Mouse (Mus musculus): ENCODE measurements around the gene Magohb. TPM values are rescaled to one million over a fixed set of nuclear protein-coding genes. Genes with fewer than 3 reads are reported as not detected.
A peak's percentile ranks its signal among the peaks of the same experiment; 100 is the strongest.
"Not testable (repeated sequence)": the region's sequence is repeated elsewhere in the genome, so short reads cannot be mapped to it uniquely, and the experiment has no call there.

The Magohb gene
- polyA plus RNA-seq, 1 experiment from 2014 or later, result 40.3 TPM

DNA sequence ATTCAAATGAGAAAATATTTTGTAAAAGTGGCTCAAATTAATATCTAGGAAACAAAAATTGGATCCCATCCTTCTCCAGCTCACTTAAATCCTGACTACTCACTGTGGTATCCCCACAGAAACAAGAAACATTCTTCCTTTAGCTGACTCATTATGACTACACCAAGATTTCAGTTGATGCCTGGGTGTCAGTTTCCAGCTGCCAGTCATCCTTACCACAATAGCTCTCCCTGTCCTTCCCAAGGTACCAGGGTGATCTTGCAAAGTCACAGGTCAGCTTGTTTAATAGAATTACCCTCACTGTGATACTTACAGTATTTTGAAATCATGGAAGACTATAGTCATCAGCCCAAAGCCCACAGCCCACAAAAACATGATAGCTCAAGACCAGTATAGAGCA lies 5.5 kb upstream of the Magohb start:
- no peak for ATAC-seq (ENCODE audit: low FRiP score)
- H3K36me3 ChIP-seq (replicated peaks; ENCODE audit: control insufficient read depth, insufficient read depth), result no peaks in the 10 kb centered on the region
- H3K27me3 ChIP-seq (ENCODE audit: control insufficient read depth, insufficient read depth, low read length), result no peaks in the 10 kb centered on the region
- no peaks in the 10 kb centered on the region for H3K9me3 ChIP-seq (ENCODE audit: control insufficient read depth, low read length)
- H3K27ac ChIP-seq, result no peak overlapping the region
- H3K4me1 ChIP-seq (replicated peaks; ENCODE audit: control insufficient read depth, insufficient read depth, low read length), result 0 out of 2 replicates have a peak, but pooled peaks cover 4% of the 10 kb centered on the region
- no peak for DNase-seq (ENCODE audit: low spot score)
- no peak overlapping the region for H3K4me3 ChIP-seq (replicated peaks; ENCODE audit: low read length)
- no peak overlapping the region for H3K4me2 ChIP-seq (replicated peaks)
- H3K9ac ChIP-seq, result no peak overlapping the region

DNA sequence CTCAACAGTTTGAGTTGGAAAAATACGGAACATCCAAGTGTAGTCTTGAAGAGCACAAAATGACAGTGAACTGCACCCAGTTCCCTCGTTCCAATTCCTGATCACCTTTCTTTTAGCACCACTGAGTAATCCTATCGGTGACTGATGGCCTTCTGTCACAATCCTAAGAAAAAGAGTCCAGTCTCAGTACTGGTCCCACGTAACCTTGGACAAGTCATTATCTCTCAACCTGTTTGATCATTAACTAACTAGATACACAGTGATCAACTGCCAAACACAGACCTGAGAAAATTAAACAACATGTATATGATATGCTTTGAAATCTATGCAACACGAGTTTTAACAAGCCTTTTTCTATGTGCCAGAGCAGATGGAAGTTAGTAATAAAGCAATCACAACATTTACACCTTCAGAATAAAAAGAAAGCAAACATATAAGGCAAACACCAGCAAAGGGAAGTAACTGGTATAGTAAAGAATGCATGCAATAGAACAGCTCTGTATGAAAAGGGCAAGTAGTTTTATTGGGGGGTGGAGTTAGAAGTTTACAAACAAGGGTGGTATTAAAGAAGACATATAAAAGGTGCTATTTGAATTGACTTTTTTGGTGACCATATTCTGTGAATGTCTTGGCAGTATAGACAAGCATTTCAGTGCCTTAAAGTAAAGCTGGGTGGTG lies 1.5 kb upstream of the Magohb start:
- no peak overlapping the region for H3K4me2 ChIP-seq (replicated peaks)
- WGBS, result 88% methylated on average over 5 of the region's 5 CpGs
- ATAC-seq (ENCODE audit: low FRiP score) (no peak), DNase-seq (ENCODE audit: low spot score) (no peak)
- no peak overlapping the region for H3K4me3 ChIP-seq (replicated peaks; ENCODE audit: low read length)
- no peaks in the 10 kb centered on the region for H3K9me3 ChIP-seq (ENCODE audit: control insufficient read depth, low read length)
- no peak overlapping the region for H3K27ac ChIP-seq
- H3K9ac ChIP-seq, result no peak overlapping the region
- H3K27me3 ChIP-seq (ENCODE audit: control insufficient read depth, insufficient read depth, low read length), result no peaks in the 10 kb centered on the region
- peaks cover 5% of the 10 kb centered on the region; the same call in 1 of the 2 replicates for H3K4me1 ChIP-seq (replicated peaks; ENCODE audit: control insufficient read depth, insufficient read depth, low read length)
- H3K36me3 ChIP-seq (replicated peaks; ENCODE audit: control insufficient read depth, insufficient read depth), result no peaks in the 10 kb centered on the region

DNA sequence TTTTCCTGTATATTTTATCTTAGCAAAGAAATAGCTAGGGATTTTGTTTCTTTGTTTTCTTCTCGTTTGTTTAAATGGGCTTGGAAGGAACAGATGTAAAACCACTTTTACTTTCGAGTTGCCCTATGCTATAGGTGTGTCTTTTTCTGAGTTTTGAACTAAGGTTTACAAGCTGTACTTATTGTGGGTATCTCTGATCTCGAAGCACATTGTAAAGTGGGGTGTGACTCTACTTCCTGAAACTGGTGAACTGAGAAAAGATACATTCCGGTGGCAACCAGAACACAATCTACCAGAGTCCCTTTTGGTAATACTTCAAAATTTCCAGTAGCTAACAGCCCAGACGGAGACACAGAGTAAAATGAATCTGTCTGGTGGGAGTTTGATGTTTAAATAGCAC lies 872 bp upstream of the Magohb start:
- ATAC-seq (ENCODE audit: low FRiP score), result no peak
- Histone ChIP-seq H3K27me3 (ENCODE audit: control insufficient read depth, insufficient read depth, low read length) (no peaks in the 10 kb centered on the region), H3K36me3 (replicated peaks; ENCODE audit: control insufficient read depth, insufficient read depth) (no peaks in the 10 kb centered on the region; the same call in 1 of the 2 replicates), H3K27ac (no peak overlapping the region), H3K4me1 (replicated peaks; ENCODE audit: control insufficient read depth, insufficient read depth, low read length) (peaks cover 5% of the 10 kb centered on the region; the same call in 1 of the 2 replicates), H3K4me2 (replicated peaks) (peak overlapping the region; percentile 67), H3K9me3 (ENCODE audit: control insufficient read depth, low read length) (no peaks in the 10 kb centered on the region), H3K4me3 (replicated peaks; ENCODE audit: low read length) (peak overlapping the region; percentile 71), H3K9ac (peak overlapping the region; percentile 82; the same call in 1 of the 2 replicates)
- DNase-seq (ENCODE audit: low spot score), result no peak
- WGBS, result 93% methylated on average over 5 of the region's 5 CpGs

DNA sequence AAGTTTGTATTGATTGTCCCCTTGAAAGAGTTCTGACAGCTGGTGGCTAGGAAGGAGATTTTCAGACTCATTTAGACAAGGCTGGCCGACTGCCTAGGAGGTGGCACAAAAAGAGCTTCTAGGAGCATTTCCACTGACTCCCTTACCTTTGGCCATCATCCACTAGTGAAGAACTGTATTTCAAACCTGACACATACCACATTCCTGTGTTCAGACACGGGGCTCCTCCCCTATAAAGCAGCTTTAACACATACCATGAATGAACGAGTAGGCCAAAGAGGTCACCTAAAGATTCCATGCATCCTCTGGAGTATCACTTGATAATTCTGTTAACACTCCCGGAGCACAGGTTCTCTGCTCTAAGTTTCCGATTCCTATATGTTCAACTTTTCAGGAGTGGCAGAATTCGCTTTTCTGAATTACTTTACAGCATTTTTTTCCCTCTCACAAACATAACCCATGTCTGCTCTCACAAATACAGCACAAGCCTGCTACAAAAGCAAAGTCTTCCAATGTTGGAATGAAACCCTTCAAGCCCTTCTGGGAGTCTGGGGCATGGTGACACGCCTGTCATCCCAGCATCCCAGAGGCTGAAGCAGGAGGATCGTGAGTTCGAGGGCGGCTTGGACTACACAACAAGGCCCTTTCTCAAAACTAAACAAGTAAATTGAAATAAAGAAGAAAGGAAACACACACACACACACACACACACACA lies 611 bp downstream of the Magohb start:
- ATAC-seq (ENCODE audit: low FRiP score) (no peak), DNase-seq (ENCODE audit: low spot score) (peak; percentile 43)
- Histone ChIP-seq H3K27me3 (ENCODE audit: control insufficient read depth, insufficient read depth, low read length) (no peaks in the 10 kb centered on the region), H3K9ac (peak overlapping the region; percentile 82), H3K36me3 (replicated peaks; ENCODE audit: control insufficient read depth, insufficient read depth) (peaks cover 14% of the 10 kb centered on the region), H3K4me1 (replicated peaks; ENCODE audit: control insufficient read depth, insufficient read depth, low read length) (peaks cover 5% of the 10 kb centered on the region; the same call in 1 of the 2 replicates), H3K4me3 (replicated peaks; ENCODE audit: low read length) (peak overlapping the region; percentile 71), H3K9me3 (ENCODE audit: control insufficient read depth, low read length) (no peaks in the 10 kb centered on the region), H3K4me2 (replicated peaks) (peak overlapping the region; percentile 67), H3K27ac (peak overlapping the region; percentile 72; the same call in 1 of the 2 replicates)
- WGBS, result 27% methylated on average over 10 of the region's 10 CpGs

DNA sequence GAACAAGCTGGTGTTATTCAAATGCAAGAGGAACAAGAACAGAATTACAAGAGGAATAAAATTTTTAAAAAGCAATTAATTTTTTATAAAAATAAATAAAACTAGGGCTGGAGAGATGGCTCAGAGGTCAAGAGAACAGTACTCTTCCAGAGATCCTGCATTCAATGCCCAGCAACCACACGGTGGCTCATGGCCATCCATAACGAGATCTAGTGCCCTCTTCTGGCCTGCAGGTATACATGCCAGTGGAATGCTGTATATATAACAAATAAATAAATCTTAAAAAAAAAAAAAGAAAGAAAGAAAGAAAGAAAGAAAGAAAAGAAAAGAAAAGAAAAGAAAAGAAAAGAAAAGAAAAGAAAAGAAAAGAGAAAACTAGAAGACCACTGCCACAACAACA lies 2.6 kb downstream of the Magohb start:
- peaks cover 34% of the 10 kb centered on the region for H3K36me3 ChIP-seq (replicated peaks; ENCODE audit: control insufficient read depth, insufficient read depth)

DNA sequence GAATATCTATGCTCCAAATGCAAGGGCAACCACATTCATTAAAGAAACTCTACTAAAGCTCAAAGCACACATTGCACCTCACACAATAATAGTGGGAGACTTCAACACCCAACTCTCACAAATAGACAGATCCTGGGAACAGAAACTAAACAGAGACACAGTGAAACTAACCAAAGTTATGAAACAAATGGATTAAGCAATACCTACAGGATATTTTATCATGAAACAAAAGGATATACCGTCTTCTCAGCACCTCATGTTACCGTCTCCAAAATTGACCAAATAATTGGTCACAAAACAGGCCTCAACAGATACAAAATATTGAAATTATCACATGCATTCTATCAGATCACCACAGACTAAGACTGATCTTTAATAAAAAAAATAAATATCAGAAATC lies 14.9 kb downstream of the Magohb start:
- H3K4me2 ChIP-seq (replicated peaks); H3K27ac ChIP-seq; H3K4me3 ChIP-seq (replicated peaks; ENCODE audit: low read length); H3K9ac ChIP-seq; ATAC-seq (ENCODE audit: low FRiP score); H3K4me1 ChIP-seq (replicated peaks; ENCODE audit: control insufficient read depth, insufficient read depth, low read length); DNase-seq (ENCODE audit: low spot score); H3K9me3 ChIP-seq (ENCODE audit: control insufficient read depth, low read length); H3K27me3 ChIP-seq (ENCODE audit: control insufficient read depth, insufficient read depth, low read length): not testable (repeated sequence)
- peaks cover 32% of the 10 kb centered on the region for H3K36me3 ChIP-seq (replicated peaks; ENCODE audit: control insufficient read depth, insufficient read depth)
- WGBS, result 96% methylated on average over 2 of the region's 2 CpGs

More for the DNA sequence above, 2.6 kb downstream of the Magohb start:
- Histone ChIP-seq H3K9me3 (ENCODE audit: control insufficient read depth, low read length) (no peaks in the 10 kb centered on the region), H3K27ac (no peak overlapping the region), H3K27me3 (ENCODE audit: control insufficient read depth, insufficient read depth, low read length) (no peaks in the 10 kb centered on the region), H3K9ac (no peak overlapping the region), H3K4me1 (replicated peaks; ENCODE audit: control insufficient read depth, insufficient read depth, low read length) (peaks cover 5% of the 10 kb centered on the region; the same call in 1 of the 2 replicates), H3K4me2 (replicated peaks) (no peak overlapping the region), H3K4me3 (replicated peaks; ENCODE audit: low read length) (no peak overlapping the region)
- DNase-seq (ENCODE audit: low spot score) (peak; percentile 49), ATAC-seq (ENCODE audit: low FRiP score) (no peak)
- WGBS, result 15% methylated on average over 2 of the region's 2 CpGs

DNA sequence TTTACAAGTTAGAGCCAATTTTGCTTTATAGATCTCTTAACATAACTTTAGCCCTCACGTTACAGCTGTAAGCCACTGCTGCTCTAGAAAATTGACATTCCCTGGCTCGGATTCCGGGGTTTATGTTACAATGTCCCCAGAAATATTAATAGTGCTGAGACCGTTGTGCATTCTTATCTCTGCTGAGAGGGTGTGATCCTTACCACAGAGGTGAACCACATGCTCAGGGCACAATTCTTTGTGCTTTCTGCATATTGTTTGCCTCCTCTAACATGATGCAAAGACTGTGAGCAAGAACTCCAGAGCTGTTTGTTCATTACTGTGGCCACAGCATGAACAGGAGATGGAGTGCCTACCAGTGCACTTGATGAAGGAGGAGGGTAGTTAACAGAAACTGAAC lies 16.4 kb downstream of the Magohb start:
- no peaks in the 10 kb centered on the region for H3K27me3 ChIP-seq (ENCODE audit: control insufficient read depth, insufficient read depth, low read length)
- peaks cover 18% of the 10 kb centered on the region; the same call in 1 of the 2 replicates for H3K36me3 ChIP-seq (replicated peaks; ENCODE audit: control insufficient read depth, insufficient read depth)
- no peak overlapping the region for H3K4me3 ChIP-seq (replicated peaks; ENCODE audit: low read length)
- no peak overlapping the region for H3K4me2 ChIP-seq (replicated peaks)
- DNase-seq (ENCODE audit: low spot score) (no peak), ATAC-seq (ENCODE audit: low FRiP score) (no peak)
- WGBS, result 94% methylated on average over 4 of the region's 4 CpGs
- H3K9me3 ChIP-seq (ENCODE audit: control insufficient read depth, low read length), result no peaks in the 10 kb centered on the region
- no peak overlapping the region for H3K9ac ChIP-seq
- H3K27ac ChIP-seq, result no peak overlapping the region
- H3K4me1 ChIP-seq (replicated peaks; ENCODE audit: control insufficient read depth, insufficient read depth, low read length), result no peaks in the 10 kb centered on the region

DNA sequence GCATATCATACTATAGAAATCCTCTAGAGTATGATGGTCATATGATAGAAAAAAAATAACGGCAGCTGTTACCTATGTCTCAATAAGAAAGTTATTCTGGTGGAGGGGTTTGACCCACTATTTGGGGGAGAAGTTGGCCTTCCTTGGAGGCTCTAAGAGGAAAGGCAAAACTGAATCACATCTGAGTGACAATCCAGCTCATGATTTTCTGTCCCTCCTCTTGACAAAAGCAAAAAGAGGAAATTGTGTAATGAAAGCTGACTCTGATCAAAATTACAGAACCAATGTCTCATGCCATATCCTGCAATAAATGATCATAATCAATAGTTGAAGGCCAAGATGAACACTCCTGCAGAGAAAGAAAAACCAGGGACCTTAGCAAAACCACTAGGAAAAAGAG lies 20.7 kb downstream of the Magohb start:
- H3K4me1 ChIP-seq (replicated peaks; ENCODE audit: control insufficient read depth, insufficient read depth, low read length), result no peaks in the 10 kb centered on the region
- H3K4me2 ChIP-seq (replicated peaks), result no peak overlapping the region
- H3K36me3 ChIP-seq (replicated peaks; ENCODE audit: control insufficient read depth, insufficient read depth), result peaks cover 12% of the 10 kb centered on the region; the same call in 1 of the 2 replicates
- no peak overlapping the region for H3K4me3 ChIP-seq (replicated peaks; ENCODE audit: low read length)
- no peak overlapping the region for H3K27ac ChIP-seq
- H3K27me3 ChIP-seq (ENCODE audit: control insufficient read depth, insufficient read depth, low read length), result no peaks in the 10 kb centered on the region
- WGBS, result 100% methylated on average over 1 of the region's 1 CpGs
- no peak for DNase-seq (ENCODE audit: low spot score)
- no peak for ATAC-seq (ENCODE audit: low FRiP score)
- H3K9me3 ChIP-seq (ENCODE audit: control insufficient read depth, low read length), result no peaks in the 10 kb centered on the region
- H3K9ac ChIP-seq, result no peak overlapping the region

DNA sequence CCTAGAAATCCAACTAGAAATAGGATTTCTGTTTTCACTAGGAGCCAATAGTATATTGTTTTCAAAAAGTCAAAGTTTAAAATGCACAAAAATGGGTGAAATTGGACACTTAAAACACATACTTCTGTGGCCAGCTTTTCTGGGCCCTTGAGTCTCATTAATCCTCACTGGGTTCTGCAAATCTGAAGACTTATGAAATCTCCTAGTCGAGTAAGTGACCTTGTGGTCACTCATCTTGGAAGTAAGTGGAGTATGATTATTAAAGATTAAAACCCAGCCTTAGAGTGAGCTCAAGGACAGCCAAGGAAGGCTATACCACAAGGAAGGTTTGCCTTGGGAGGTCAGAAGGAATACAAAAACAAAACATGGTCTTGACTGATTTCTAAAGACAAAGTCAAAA lies 22.7 kb downstream of the Magohb start:
- ATAC-seq (ENCODE audit: low FRiP score), result no peak
- H3K4me1 ChIP-seq (replicated peaks; ENCODE audit: control insufficient read depth, insufficient read depth, low read length), result no peaks in the 10 kb centered on the region
- no peak overlapping the region for H3K4me2 ChIP-seq (replicated peaks)
- no peak overlapping the region for H3K9ac ChIP-seq
- no peaks in the 10 kb centered on the region for H3K36me3 ChIP-seq (replicated peaks; ENCODE audit: control insufficient read depth, insufficient read depth)
- H3K27me3 ChIP-seq (ENCODE audit: control insufficient read depth, insufficient read depth, low read length), result no peaks in the 10 kb centered on the region
- no peak overlapping the region for H3K27ac ChIP-seq
- no peaks in the 10 kb centered on the region for H3K9me3 ChIP-seq (ENCODE audit: control insufficient read depth, low read length)
- DNase-seq (ENCODE audit: low spot score), result no peak
- 68% methylated on average over 1 of the region's 1 CpGs for WGBS
- H3K4me3 ChIP-seq (replicated peaks; ENCODE audit: low read length), result no peak overlapping the region
